Mouse (Mus musculus): ENCODE data around the gene Shank2.

- TF ChIP-seq CTCF (IDR thresholded peaks at IDR 0.05; ENCODE audit: control insufficient read depth, insufficient read depth, insufficient read length), result no peak
- no peak for TF ChIP-seq MYOG (IDR thresholded peaks at IDR 0.05; ENCODE audit: control insufficient read depth, extremely low read depth, insufficient read length)
- no peak for TF ChIP-seq MYOD1 (IDR thresholded peaks at IDR 0.05; ENCODE audit: control insufficient read depth, insufficient read length, low read depth)
Observed at GRCm38 (mm10) chr7:144248686-144249422, 247.1 kb downstream of the Shank2 start.
